Mouse (Mus musculus): ENCODE measurements around the gene Fgd6. TPM values are rescaled to one million over a fixed set of nuclear protein-coding genes. Genes with fewer than 3 reads are reported as not detected.
A peak's percentile ranks its signal among the peaks of the same experiment; 100 is the strongest.

The Fgd6 gene
- polyA plus RNA-seq, 1 experiment from 2014 or later = 1.3 TPM

- H3K4me1 ChIP-seq (ENCODE audit: control insufficient read depth, insufficient read depth, low read length) = peaks cover 10% of the 10 kb centered on the region; the same call in 1 of the 2 replicates
- H3K4me2 ChIP-seq (ENCODE audit: low read length) = no peak overlapping the region
- H3K4me3 ChIP-seq (ENCODE audit: low read depth, low read length) = no peak overlapping the region
- H3K27me3 ChIP-seq (replicated peaks; ENCODE audit: control insufficient read depth, insufficient read depth, low read length) = no peaks in the 10 kb centered on the region
- no peak overlapping the region for H3K27ac ChIP-seq (ENCODE audit: low read depth, low read length)
- no peak overlapping the region for H3K9ac ChIP-seq (ENCODE audit: low read length)
- 0 out of 2 replicates have a peak, but pooled peaks cover 2% of the 10 kb centered on the region for H3K36me3 ChIP-seq (ENCODE audit: control insufficient read depth, insufficient read depth, low read length)
- ATAC-seq (no peak), DNase-seq (ENCODE audit: low spot score) (no peak)
- no peaks in the 10 kb centered on the region for H3K9me3 ChIP-seq (replicated peaks; ENCODE audit: control insufficient read depth, low read length)
- WGBS = 76% methylated on average over 8 of the region's 8 CpGs
Observed at GRCm38 (mm10) chr10:94133081-94133480, 97.3 kb downstream of the Fgd6 start.

DNA sequence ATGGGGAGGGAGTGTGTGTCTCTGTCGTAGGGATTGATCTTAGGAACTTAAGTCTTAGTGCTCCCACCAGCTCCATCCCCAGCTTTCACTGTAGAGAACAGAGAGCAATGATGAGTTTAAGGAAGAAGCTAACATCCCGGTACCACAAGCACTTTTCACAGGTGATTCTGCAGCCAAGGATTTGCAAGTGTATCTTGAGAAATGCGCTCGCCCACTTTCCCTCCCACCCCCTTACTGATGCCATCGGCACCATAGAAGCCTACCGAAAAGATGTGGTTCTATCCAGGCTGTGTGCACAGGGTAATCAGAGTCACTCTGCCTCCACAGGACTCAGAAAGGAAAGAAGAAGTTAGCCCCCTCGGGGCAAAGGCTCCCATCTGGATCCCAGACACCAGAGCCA is 97.9 kb downstream of the Fgd6 start:
- H3K4me1 ChIP-seq (ENCODE audit: control insufficient read depth, insufficient read depth, low read length) = peaks cover 10% of the 10 kb centered on the region; the same call in 1 of the 2 replicates
- no peak overlapping the region for H3K9ac ChIP-seq (ENCODE audit: low read length)
- H3K36me3 ChIP-seq (ENCODE audit: control insufficient read depth, insufficient read depth, low read length) = 0 out of 2 replicates have a peak, but pooled peaks cover 2% of the 10 kb centered on the region
- ATAC-seq (no peak), DNase-seq (ENCODE audit: low spot score) (no peak)
- no peak overlapping the region for H3K27ac ChIP-seq (ENCODE audit: low read depth, low read length)
- no peak overlapping the region for H3K4me2 ChIP-seq (ENCODE audit: low read length)
- H3K9me3 ChIP-seq (replicated peaks; ENCODE audit: control insufficient read depth, low read length) = no peaks in the 10 kb centered on the region
- H3K4me3 ChIP-seq (ENCODE audit: low read depth, low read length) = no peak overlapping the region
- WGBS = 93% methylated on average over 7 of the region's 7 CpGs
- H3K27me3 ChIP-seq (replicated peaks; ENCODE audit: control insufficient read depth, insufficient read depth, low read length) = no peaks in the 10 kb centered on the region

GRCm38 (mm10) chr10:94134535-94135390 is 99.0 kb downstream of the Fgd6 start:
- ATAC-seq = no peak

GRCm38 (mm10) chr10:94138890-94139482 is 103.2 kb downstream of the Fgd6 start:
- Histone ChIP-seq H3K27me3 (replicated peaks; ENCODE audit: control insufficient read depth, insufficient read depth, low read length) (no peaks in the 10 kb centered on the region), H3K27ac (ENCODE audit: low read depth, low read length) (no peak overlapping the region), H3K9me3 (replicated peaks; ENCODE audit: control insufficient read depth, low read length) (no peaks in the 10 kb centered on the region), H3K9ac (ENCODE audit: low read length) (no peak overlapping the region), H3K4me2 (ENCODE audit: low read length) (no peak overlapping the region), H3K36me3 (ENCODE audit: control insufficient read depth, insufficient read depth, low read length) (0 out of 2 replicates have a peak, but pooled peaks cover under 1% of the 10 kb centered on the region), H3K4me3 (ENCODE audit: low read depth, low read length) (no peak overlapping the region), H3K4me1 (ENCODE audit: control insufficient read depth, insufficient read depth, low read length) (no peaks in the 10 kb centered on the region)
- ATAC-seq (no peak), DNase-seq (ENCODE audit: low spot score) (no peak)
- 94% methylated on average over 10 of the region's 10 CpGs for WGBS

More at GRCm38 (mm10) chr10:94134535-94135390, 99.0 kb downstream of the Fgd6 start:
- Histone ChIP-seq H3K4me1 (ENCODE audit: control insufficient read depth, insufficient read depth, low read length) (peaks cover 3% of the 10 kb centered on the region; the same call in 1 of the 2 replicates), H3K4me3 (ENCODE audit: low read depth, low read length) (no peak overlapping the region), H3K27ac (ENCODE audit: low read depth, low read length) (no peak overlapping the region), H3K27me3 (replicated peaks; ENCODE audit: control insufficient read depth, insufficient read depth, low read length) (no peaks in the 10 kb centered on the region), H3K4me2 (ENCODE audit: low read length) (no peak overlapping the region), H3K36me3 (ENCODE audit: control insufficient read depth, insufficient read depth, low read length) (0 out of 2 replicates have a peak, but pooled peaks cover 2% of the 10 kb centered on the region), H3K9ac (ENCODE audit: low read length) (no peak overlapping the region), H3K9me3 (replicated peaks; ENCODE audit: control insufficient read depth, low read length) (no peaks in the 10 kb centered on the region)
- WGBS = 89% methylated on average over 12 of the region's 12 CpGs
- DNase-seq (ENCODE audit: low spot score) = no peak

DNA sequence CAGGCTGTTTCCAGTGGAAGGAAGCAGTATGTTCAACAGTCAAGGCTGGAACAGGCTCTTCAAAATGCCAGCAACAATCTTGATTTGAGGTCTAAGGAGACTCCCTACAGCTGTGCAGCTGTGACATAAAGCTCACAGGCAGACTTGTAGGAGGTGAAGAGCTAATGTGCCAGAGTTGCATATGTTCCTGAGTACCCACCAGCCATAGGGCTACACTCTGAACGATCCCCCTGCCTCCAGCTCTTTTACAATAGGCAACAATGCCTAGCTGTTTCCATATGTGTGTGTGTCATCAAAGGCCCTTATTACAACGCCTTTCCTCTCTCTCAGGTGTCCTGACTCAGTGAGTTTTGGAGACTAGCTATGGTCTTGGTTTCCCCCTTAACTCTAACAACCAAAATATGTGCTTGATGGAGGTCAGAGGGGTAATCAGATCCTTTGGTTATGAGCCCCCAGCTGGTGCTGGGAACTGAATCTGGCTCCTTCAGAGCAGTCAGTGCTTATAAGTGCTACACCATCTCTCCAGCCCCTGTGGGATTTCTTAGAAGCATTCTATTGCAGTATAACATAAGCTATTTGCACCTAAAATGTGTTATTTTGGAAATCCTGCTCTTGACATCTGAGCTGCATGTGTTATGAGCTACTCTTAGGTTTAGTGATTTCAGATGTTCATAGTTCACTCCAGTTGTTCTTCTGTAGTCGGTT is 104.6 kb downstream of the Fgd6 start:
- Histone ChIP-seq H3K36me3 (ENCODE audit: control insufficient read depth, insufficient read depth, low read length) (no peaks in the 10 kb centered on the region), H3K27me3 (replicated peaks; ENCODE audit: control insufficient read depth, insufficient read depth, low read length) (no peaks in the 10 kb centered on the region), H3K9me3 (replicated peaks; ENCODE audit: control insufficient read depth, low read length) (no peaks in the 10 kb centered on the region), H3K4me1 (ENCODE audit: control insufficient read depth, insufficient read depth, low read length) (no peaks in the 10 kb centered on the region), H3K9ac (ENCODE audit: low read length) (no peak overlapping the region), H3K27ac (ENCODE audit: low read depth, low read length) (no peak overlapping the region), H3K4me2 (ENCODE audit: low read length) (no peak overlapping the region), H3K4me3 (ENCODE audit: low read depth, low read length) (no peak overlapping the region)
- 77% methylated on average over 3 of the region's 3 CpGs for WGBS
- DNase-seq (ENCODE audit: low spot score) (no peak), ATAC-seq (no peak)

- Histone ChIP-seq H3K27ac (ENCODE audit: low read depth, low read length) (no peak overlapping the region), H3K36me3 (ENCODE audit: control insufficient read depth, insufficient read depth, low read length) (no peaks in the 10 kb centered on the region), H3K27me3 (replicated peaks; ENCODE audit: control insufficient read depth, insufficient read depth, low read length) (no peaks in the 10 kb centered on the region), H3K4me2 (ENCODE audit: low read length) (no peak overlapping the region), H3K9me3 (replicated peaks; ENCODE audit: control insufficient read depth, low read length) (no peaks in the 10 kb centered on the region), H3K4me3 (ENCODE audit: low read depth, low read length) (no peak overlapping the region), H3K9ac (ENCODE audit: low read length) (no peak overlapping the region), H3K4me1 (ENCODE audit: control insufficient read depth, insufficient read depth, low read length) (no peaks in the 10 kb centered on the region)
- DNase-seq (ENCODE audit: low spot score) = no peak
- 92% methylated on average over 3 of the region's 3 CpGs for WGBS
- ATAC-seq = no peak
Observed at GRCm38 (mm10) chr10:94142427-94142826, 106.6 kb downstream of the Fgd6 start.

GRCm38 (mm10) chr10:94144581-94144980 is 108.8 kb downstream of the Fgd6 start:
- Histone ChIP-seq H3K9me3 (replicated peaks; ENCODE audit: control insufficient read depth, low read length) (no peaks in the 10 kb centered on the region), H3K4me1 (ENCODE audit: control insufficient read depth, insufficient read depth, low read length) (peaks cover 6% of the 10 kb centered on the region; the same call in 1 of the 2 replicates), H3K4me2 (ENCODE audit: low read length) (no peak overlapping the region), H3K36me3 (ENCODE audit: control insufficient read depth, insufficient read depth, low read length) (no peaks in the 10 kb centered on the region), H3K4me3 (ENCODE audit: low read depth, low read length) (no peak overlapping the region), H3K9ac (ENCODE audit: low read length) (no peak overlapping the region), H3K27me3 (replicated peaks; ENCODE audit: control insufficient read depth, insufficient read depth, low read length) (no peaks in the 10 kb centered on the region), H3K27ac (ENCODE audit: low read depth, low read length) (no peak overlapping the region)
- DNase-seq (ENCODE audit: low spot score) = peak; percentile 62
- 70% methylated on average over 5 of the region's 5 CpGs for WGBS
- ATAC-seq = no peak

DNA sequence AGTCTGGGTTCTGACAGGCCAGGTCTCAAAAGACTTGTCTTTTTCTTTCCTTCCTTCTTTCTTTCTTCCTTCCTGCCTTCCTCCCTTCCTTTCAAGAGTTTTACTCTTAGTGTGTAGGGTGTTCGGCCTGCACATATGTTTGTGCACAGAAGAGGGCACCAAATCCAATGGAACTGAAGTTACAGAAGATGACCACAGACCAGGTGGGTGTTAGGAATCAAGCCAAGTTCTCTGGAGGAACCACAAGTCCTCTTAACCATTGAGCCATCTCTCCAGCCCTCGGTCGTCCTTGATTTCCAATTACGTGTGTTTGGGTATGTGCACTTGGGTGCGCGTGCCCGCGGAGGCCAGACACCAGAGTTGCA is 111.6 kb downstream of the Fgd6 start:
- H3K36me3 ChIP-seq (ENCODE audit: control insufficient read depth, insufficient read depth, low read length) = no peaks in the 10 kb centered on the region
- H3K27me3 ChIP-seq (replicated peaks; ENCODE audit: control insufficient read depth, insufficient read depth, low read length) = no peaks in the 10 kb centered on the region
- H3K4me2 ChIP-seq (ENCODE audit: low read length) = peak overlapping the region; percentile 64
- no peak for DNase-seq (ENCODE audit: low spot score)
- H3K4me3 ChIP-seq (ENCODE audit: low read depth, low read length) = peak overlapping the region; percentile 90
- 9% methylated on average over 8 of the region's 8 CpGs for WGBS
- peak overlapping the region; percentile 94 for H3K9ac ChIP-seq (ENCODE audit: low read length)
- no peak; the same call in 1 of the 2 replicates for ATAC-seq
- H3K4me1 ChIP-seq (ENCODE audit: control insufficient read depth, insufficient read depth, low read length) = peaks cover 6% of the 10 kb centered on the region; the same call in 1 of the 2 replicates
- 0 out of 2 replicates have a peak overlapping the region, but pooled peaks have one; percentile 74 for H3K27ac ChIP-seq (ENCODE audit: low read depth, low read length)
- no peaks in the 10 kb centered on the region for H3K9me3 ChIP-seq (replicated peaks; ENCODE audit: control insufficient read depth, low read length)

Measured in forebrain, embryonic 14.5 days (tissue).